Mouse (Mus musculus) left cerebral cortex, postnatal 10 days (tissue): ENCODE data around the gene Zdhhc22. TPM values are rescaled to one million over a fixed set of nuclear protein-coding genes. Genes with fewer than 3 reads are reported as not detected.
A peak's percentile ranks its signal among the peaks of the same experiment; 100 is the strongest.

Source experiments
- DNase-seq, 2 experiments: peaks; one replicate each; pipeline ENCODE4 v3.0.0; 2021 to 2022; ENCODE audit warnings: low spot score in 2 of 2, mixed read lengths in 1 of 2; ENCODE audit errors: extremely low spot score in 1 of 2
- intact Hi-C: fragments of 180-260 bp; cut with DNase I; formaldehyde crosslinking; loops from one replicate; pipeline ENCODE4 v1.15.1; 2025
- total RNA-seq, 2 experiments: library from RNA; stranded (reverse); gene quantifications; 2 replicates each; pipeline ENCODE4 v1.2.3; 2021

Gene Zdhhc22
- total RNA-seq, 2 experiments from 2014 or later, result 45.0 to 47.8 TPM

- intact Hi-C loops, result loop anchor here (2.0 kb wide), 1 partner anchor 53 kb away; no protein-coding TSS in a partner anchor
- DNase-seq, result no peak
These were observed 10.1 kb upstream of the Zdhhc22 start for GRCm38 (mm10) chr12:87000151-87000839.

- intact Hi-C loops, result no loop called here
- DNase-seq, result peak in 1 of 2 experiments; percentile 20
These were observed 9.1 kb upstream of the Zdhhc22 start for GRCm38 (mm10) chr12:86999283-86999820.

- intact Hi-C loops, result no loop called here
- DNase-seq, result peak in 1 of 2 experiments; percentile 13
These were observed 8.5 kb upstream of the Zdhhc22 start for GRCm38 (mm10) chr12:86998699-86999098.

GRCm38 (mm10) chr12:86995931-86996330 lies 5.7 kb upstream of the Zdhhc22 start:
- intact Hi-C loops, result no loop called here
- DNase-seq, result peak in 1 of 2 experiments; percentile 12

- peak in 1 of 2 experiments; percentile 19 for DNase-seq
- intact Hi-C loops, result no loop called here
These were observed 4.5 kb upstream of the Zdhhc22 start for GRCm38 (mm10) chr12:86994776-86995175.

- intact Hi-C loops, result no loop called here
These were observed 3.9 kb upstream of the Zdhhc22 start for GRCm38 (mm10) chr12:86994166-86994565.

DNA sequence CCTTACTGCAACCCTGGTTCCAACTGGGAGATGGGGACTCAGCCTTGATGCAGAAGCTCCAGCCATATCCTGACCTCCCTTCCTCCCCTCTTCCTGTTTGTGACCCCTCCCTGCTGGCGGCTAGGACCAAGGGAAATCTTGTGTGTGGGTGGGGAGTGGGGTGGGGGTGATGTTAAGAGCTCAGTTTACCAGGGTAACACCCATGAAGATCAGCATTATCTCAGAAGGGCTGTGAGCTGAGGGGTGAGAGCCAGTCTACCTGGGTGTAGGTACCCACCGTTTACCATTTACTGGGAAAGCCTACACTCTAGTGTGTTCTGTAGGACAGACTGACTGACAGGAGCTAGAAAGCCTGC lies 503 bp upstream of the Zdhhc22 start:
- no peak for DNase-seq
- intact Hi-C loops, result no loop called here

More at GRCm38 (mm10) chr12:86994166-86994565, 3.9 kb upstream of the Zdhhc22 start:
- peak in 1 of 2 experiments; percentile 11 for DNase-seq

DNA sequence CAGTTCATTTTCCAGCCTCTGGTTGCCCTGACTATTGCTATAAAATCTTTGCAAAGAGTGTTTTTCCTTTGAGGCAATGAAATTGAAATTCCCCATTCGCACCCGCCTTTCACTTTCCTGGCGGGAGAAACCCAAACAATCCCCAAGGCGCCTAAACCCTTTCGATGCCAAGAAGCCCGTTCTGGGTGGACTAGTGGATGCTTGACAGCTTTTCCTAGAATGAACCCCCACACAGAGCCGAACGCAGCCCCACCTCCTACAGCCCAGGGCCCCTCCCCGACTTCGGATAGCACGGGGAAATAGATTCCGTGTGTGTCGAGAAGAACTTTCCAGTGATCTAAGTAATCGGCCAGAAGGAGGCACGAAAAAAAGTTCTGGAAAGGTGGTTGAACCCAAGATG lies 852 bp downstream of the Zdhhc22 start:
- DNase-seq, result peak in 1 of 2 experiments; percentile 39
- intact Hi-C loops, result no loop called here

DNA sequence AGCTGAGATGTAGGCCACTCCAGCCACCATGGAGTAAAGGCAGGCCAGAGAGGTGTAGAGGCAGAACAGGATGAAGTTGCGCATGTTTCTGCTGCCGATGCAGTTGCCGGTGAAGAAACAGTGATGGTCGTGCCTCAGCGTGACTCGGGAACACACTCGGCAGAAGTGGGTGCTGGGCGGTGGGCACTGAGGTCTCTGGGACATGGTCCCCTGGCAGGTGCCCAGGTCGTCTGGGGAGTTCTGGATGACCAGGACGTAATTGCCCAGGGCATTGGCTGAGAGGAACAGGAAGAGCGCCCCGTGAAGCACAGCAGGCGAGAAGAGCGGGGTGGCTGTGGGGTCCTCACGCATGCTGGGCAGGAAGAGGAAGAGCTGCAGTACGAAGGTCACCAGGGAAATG lies 2.0 kb downstream of the Zdhhc22 start:
- peak in 1 of 2 experiments; percentile 56 for DNase-seq
- intact Hi-C loops, result no loop called here

- DNase-seq, result no peak
- intact Hi-C loops, result no loop called here
These were observed 3.7 kb downstream of the Zdhhc22 start for GRCm38 (mm10) chr12:86986562-86986961.

DNA sequence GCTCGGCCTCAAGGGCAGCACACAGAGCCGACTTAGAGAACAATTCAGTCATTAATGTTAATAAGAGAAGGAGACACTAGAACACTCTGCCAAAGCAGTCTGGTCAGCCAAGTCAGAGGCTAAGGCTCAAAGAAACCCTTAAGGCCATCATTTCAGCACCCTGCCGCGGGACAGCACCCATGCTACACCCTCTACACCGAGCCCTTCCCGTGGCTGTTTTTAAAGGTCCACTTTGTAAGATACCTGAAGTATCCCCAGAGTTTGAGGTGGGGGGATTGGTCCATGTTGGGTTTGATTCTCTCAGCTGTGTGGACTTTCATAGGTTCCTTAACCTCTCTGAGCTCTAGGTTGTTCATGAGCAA lies 6.1 kb downstream of the Zdhhc22 start:
- DNase-seq, result no peak
- intact Hi-C loops, result no loop called here

DNA sequence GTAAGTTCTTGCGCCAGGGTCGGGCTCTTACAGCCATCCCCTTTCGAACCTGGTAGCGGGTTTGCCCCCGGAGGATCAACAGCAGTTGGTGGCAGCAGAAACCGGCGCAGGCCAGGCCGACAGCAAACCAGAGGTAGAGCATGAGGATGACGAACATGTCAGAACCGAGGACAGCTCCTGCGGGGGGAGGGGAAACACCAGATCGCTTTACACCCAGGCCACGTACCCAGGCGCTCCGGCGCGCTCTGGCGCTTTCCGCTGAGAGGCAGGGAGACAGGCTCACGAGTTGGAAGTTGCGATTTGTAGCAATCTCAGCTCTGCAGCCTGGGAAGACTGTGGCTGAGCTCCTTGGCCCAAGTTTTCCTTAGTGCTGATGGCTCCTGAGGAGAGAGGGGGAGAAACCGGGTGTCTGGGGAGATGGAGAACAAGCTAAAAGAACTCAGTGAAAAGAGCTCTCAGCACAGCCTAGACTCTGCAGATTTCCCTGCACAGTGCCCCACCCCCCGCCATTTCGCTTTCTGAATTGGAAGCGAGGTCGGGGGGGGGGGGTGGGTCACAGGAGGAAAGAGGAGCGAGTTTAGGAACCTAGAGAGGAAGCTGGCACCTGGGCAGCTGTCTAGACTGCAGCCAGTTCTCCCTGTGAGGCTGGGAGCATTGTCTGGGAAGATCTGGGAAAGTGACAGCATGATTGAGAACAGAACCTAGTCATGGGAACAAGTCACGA lies 6.6 kb downstream of the Zdhhc22 start:
- intact Hi-C loops, result no loop called here
- DNase-seq, result peak in 1 of 2 experiments; percentile 79

- no peak for DNase-seq
- intact Hi-C loops, result no loop called here
These were observed 9.1 kb downstream of the Zdhhc22 start for GRCm38 (mm10) chr12:86981180-86981579.

DNA sequence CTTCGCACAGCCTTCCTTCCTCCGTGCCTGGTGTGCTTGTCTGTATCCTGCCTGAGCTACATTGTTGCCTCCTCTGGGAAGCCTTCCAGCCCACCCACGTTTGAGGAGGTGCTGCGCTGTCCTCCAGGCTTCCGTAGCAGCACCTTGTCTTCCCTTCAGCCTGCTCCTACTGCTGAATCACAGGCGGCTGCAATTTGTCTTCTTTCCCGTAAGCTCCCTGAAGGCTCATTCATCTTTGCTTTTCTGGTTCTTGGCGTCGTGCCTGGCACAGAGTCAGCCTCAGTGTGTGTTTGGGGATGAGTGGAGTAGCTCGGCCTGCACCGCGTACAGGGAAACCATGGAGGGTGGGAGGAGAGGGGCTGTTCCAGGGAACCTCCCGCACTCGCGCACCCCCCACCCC lies 12.4 kb downstream of the Zdhhc22 start:
- intact Hi-C loops, result no loop called here
- DNase-seq, result no peak

DNA sequence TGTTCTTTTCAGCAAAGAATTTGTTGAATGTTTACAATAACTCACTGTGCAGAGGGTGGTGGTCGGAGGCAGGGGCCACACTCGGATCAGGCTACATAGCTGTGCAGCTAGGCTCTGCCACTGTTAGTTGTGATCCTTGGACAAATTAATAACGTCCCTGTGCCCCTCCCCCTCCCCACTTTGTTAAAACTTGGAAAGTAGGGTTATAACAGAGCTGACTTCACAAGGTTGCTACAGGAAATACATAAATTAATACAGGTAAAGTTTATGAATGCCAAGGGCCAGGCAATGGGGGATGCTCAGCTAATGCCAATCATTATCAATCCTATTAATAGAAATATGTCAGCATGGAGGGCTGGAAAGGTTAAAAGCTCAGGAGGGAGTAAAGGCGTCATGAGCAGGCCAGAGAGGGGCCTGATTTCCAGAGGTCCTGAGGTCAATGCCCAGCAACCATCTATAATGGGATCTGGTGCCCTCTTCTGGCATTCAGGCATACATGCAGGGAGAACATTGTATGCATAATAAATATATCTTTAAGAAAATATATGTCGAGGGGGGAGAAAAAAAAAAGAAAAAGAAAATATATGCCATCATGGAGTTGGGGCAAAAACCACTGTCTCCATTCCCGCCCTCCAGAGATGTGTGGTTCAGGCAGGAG lies 13.6 kb downstream of the Zdhhc22 start:
- DNase-seq, result no peak
- intact Hi-C loops, result no loop called here

- DNase-seq, result peak in 1 of 2 experiments; percentile 56
- intact Hi-C loops, result no loop called here
These were observed 14.5 kb downstream of the Zdhhc22 start for GRCm38 (mm10) chr12:86975761-86976160.

GRCm38 (mm10) chr12:86974387-86975288 lies 15.6 kb downstream of the Zdhhc22 start:
- DNase-seq, result peak; percentile 60 to 83
- intact Hi-C loops, result no loop called here

DNA sequence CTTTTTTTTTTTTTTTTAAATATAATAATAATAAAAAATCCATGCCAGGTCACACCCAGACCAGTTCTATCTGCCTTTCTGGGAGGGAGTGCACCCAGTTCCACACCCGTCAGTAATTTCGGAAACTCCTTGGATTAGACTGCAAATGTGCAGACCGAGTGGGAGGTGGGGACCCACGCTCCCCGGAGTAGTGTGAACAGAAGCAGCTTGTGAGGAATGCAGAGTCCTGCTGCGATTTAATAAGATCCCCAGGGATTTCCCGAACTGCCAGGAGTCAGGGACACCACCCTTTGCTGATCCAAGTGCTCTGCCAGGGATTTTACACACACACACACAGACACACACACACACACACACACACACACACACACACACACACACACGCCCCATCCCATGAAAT lies 16.5 kb downstream of the Zdhhc22 start:
- no peak for DNase-seq
- intact Hi-C loops, result no loop called here

DNA sequence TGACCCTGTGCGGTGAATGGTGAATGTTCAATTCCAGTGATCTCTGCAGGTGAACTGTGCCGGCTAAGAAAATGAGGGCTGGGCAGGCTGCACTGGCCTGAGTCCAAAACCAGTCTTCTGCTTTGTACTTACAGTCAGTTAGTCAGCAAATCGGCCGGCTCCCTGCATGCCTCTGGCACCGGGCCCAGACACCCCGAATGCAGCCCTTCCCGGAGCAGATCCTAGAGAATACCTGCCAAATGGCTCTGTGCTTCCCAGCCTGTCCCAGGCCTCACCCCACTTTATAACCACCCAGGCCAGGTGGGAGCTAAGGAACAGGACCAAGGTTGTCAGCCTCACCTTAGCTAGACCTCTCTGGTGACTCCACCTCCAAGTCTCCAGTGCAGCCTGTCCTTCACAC lies 17.0 kb downstream of the Zdhhc22 start:
- intact Hi-C loops, result no loop called here
- DNase-seq, result peak in 1 of 2 experiments; percentile 89
